Mouse (Mus musculus): ENCODE data around the gene Spata5. TPM values are rescaled to one million over a fixed set of nuclear protein-coding genes. Genes with fewer than 3 reads are reported as not detected.
"Not testable (repeated sequence)": the region's sequence is repeated elsewhere in the genome, so short reads cannot be mapped to it uniquely, and the experiment has no call there.

Gene Spata5
- polyA plus RNA-seq, 1 experiment from 2014 or later, result 41.2 TPM

- no peak overlapping the region for H3K27ac ChIP-seq (ENCODE audit: low read depth, low read length)
- H3K4me3 ChIP-seq (ENCODE audit: low read depth, low read length), result no peak overlapping the region
- no peak for DNase-seq (ENCODE audit: low spot score)
- no peaks in the 10 kb centered on the region for H3K36me3 ChIP-seq (ENCODE audit: control insufficient read depth, insufficient read depth, low read length)
- H3K4me1 ChIP-seq (replicated peaks; ENCODE audit: control insufficient read depth, insufficient read depth, low read length), result peaks cover 10% of the 10 kb centered on the region
- no peaks in the 10 kb centered on the region for H3K9me3 ChIP-seq (ENCODE audit: control insufficient read depth, low read length)
- H3K27me3 ChIP-seq (replicated peaks; ENCODE audit: control insufficient read depth, insufficient read depth, low read length), result no peaks in the 10 kb centered on the region; the same call in 1 of the 2 replicates
- WGBS, result 78% methylated on average over 5 of the region's 5 CpGs
- ATAC-seq (replicated peaks; ENCODE audit: low FRiP score), result no peak
- no peak overlapping the region for H3K9ac ChIP-seq (ENCODE audit: low read depth, low read length)
- H3K4me2 ChIP-seq, result no peak overlapping the region
Observed at GRCm38 (mm10) chr3:37584576-37584975, 164.9 kb downstream of the Spata5 start.

DNA sequence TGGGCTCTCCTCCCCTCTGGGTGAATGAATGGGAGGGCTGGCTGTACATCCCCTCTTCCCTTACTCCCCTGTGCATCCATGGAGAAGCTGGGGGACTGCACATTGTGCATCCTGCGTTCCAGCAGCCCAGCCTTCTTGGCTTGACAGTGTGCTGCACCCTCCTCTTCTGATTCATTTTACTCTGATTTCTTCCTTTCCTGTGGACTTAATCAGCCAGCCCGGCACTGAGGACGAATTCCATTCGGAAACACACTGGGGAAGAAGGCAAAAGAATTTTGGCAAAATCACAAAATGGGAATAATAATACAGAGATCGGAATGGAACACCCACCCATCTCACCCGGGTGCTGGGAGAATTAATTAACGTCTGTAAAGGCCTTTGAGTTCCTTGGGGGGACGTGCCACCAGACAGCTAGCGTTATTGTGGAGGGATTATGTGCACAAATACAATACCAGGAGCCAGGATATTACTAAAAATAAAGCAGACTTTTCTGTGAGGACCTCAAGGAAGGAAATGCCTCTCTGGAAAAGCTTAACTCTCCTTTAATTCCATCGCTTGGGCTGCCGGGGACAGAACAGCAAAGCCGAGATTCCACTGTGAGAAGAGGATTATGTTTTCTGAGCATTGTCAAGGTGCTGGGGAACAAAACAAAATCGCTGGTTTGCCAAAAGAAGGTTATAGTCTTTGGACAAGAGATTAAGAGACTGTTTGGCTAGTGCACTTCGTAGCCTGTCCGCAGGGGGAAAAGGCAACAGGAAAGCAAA is 166.5 kb downstream of the Spata5 start:
- Histone ChIP-seq H3K9me3 (ENCODE audit: control insufficient read depth, low read length) (no peaks in the 10 kb centered on the region), H3K36me3 (ENCODE audit: control insufficient read depth, insufficient read depth, low read length) (no peaks in the 10 kb centered on the region), H3K4me3 (ENCODE audit: low read depth, low read length) (no peak overlapping the region), H3K4me2 (peak overlapping the region; percentile 43), H3K27me3 (replicated peaks; ENCODE audit: control insufficient read depth, insufficient read depth, low read length) (no peaks in the 10 kb centered on the region; the same call in 1 of the 2 replicates), H3K4me1 (replicated peaks; ENCODE audit: control insufficient read depth, insufficient read depth, low read length) (peaks cover 10% of the 10 kb centered on the region), H3K27ac (ENCODE audit: low read depth, low read length) (peak overlapping the region; percentile 49; the same call in 1 of the 2 replicates), H3K9ac (ENCODE audit: low read depth, low read length) (peak overlapping the region; percentile 37; the same call in 1 of the 2 replicates)
- DNase-seq (ENCODE audit: low spot score) (no peak), ATAC-seq (replicated peaks; ENCODE audit: low FRiP score) (no peak)
- 41% methylated on average over 15 of the region's 15 CpGs for whole genome bisulfite sequencing

DNA sequence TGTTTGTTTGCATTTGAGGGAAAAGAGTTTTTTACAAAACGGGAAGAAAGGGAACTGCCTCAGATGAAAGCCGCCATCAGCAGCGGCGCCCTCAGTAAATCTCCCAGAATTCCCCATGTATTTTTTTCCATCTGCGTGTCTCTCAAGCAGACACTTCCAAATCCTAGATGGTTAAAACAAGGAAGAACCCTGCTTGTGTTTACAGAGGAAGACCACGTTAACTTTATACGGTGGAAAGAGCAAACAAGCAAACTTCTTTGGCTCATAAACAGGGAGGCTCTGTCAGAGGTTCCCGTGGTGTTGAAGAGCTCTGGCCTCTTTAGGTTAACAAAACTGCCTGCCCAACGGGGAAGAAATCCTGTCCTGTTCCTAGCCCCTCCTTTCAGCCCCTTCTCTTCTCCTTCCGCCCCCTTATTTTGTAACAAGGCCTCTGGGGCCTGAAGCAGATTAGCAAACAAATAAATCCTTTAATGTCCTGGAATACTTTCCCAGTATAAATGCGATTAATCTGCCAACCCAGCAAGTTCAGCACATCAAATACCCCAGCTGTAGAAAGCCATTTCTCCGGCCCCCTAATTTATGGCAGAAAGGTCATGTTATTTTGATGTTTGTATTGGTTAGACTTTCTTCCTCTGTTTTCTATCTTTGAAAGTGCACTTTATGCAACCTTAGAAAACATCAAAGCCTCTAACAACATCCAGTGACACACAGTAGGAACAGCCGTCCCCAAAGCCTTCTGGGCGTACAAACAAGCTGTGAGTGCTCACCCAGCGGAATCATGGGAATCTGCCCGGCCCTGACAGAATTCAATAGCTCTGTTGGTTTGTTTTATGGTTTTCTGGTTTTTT is 167.3 kb downstream of the Spata5 start:
- Histone ChIP-seq H3K9ac (ENCODE audit: low read depth, low read length) (peak overlapping the region; percentile 37; the same call in 1 of the 2 replicates), H3K4me3 (ENCODE audit: low read depth, low read length) (no peak overlapping the region), H3K9me3 (ENCODE audit: control insufficient read depth, low read length) (no peaks in the 10 kb centered on the region), H3K4me2 (peak overlapping the region; percentile 43), H3K4me1 (replicated peaks; ENCODE audit: control insufficient read depth, insufficient read depth, low read length) (peaks cover 10% of the 10 kb centered on the region), H3K36me3 (ENCODE audit: control insufficient read depth, insufficient read depth, low read length) (no peaks in the 10 kb centered on the region), H3K27me3 (replicated peaks; ENCODE audit: control insufficient read depth, insufficient read depth, low read length) (no peaks in the 10 kb centered on the region; the same call in 1 of the 2 replicates), H3K27ac (ENCODE audit: low read depth, low read length) (peak overlapping the region; percentile 49)
- no peak for DNase-seq (ENCODE audit: low spot score)
- 51% methylated on average over 16 of the region's 16 CpGs for WGBS
- no peak for ATAC-seq (replicated peaks; ENCODE audit: low FRiP score)

DNA sequence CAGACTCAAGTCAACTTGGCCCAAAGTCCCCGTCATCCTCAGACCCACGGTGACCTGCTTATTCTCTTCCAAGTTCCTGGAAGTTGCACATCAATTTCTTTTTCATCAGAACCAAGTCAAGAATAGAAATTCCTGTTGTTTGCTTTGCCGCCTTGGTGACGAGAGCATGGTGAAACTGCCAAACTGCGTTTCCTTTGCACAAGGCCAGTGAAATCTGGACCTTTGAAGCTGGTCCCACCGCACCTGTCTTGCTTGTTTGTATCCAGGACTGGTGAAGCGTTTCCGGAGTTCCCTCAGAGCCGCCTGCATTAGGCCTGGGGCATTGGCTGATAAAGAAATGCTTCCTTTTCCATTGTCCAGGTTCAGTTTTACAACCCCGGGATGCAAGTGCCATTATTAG is 176.0 kb downstream of the Spata5 start:
- H3K4me3 ChIP-seq (ENCODE audit: low read depth, low read length), result no peak overlapping the region
- no peak overlapping the region for H3K27ac ChIP-seq (ENCODE audit: low read depth, low read length)
- no peaks in the 10 kb centered on the region for H3K27me3 ChIP-seq (replicated peaks; ENCODE audit: control insufficient read depth, insufficient read depth, low read length)
- no peaks in the 10 kb centered on the region for H3K36me3 ChIP-seq (ENCODE audit: control insufficient read depth, insufficient read depth, low read length)
- WGBS, result 73% methylated on average over 10 of the region's 10 CpGs
- no peaks in the 10 kb centered on the region for H3K9me3 ChIP-seq (ENCODE audit: control insufficient read depth, low read length)
- ATAC-seq (replicated peaks; ENCODE audit: low FRiP score), result no peak
- H3K4me1 ChIP-seq (replicated peaks; ENCODE audit: control insufficient read depth, insufficient read depth, low read length), result peaks cover 3% of the 10 kb centered on the region; the same call in 1 of the 2 replicates
- H3K9ac ChIP-seq (ENCODE audit: low read depth, low read length), result no peak overlapping the region
- no peak for DNase-seq (ENCODE audit: low spot score)
- H3K4me2 ChIP-seq, result no peak overlapping the region

- no peak for DNase-seq (ENCODE audit: low spot score)
- ATAC-seq (replicated peaks; ENCODE audit: low FRiP score), result no peak
- Histone ChIP-seq H3K9ac (ENCODE audit: low read depth, low read length) (no peak overlapping the region), H3K4me3 (ENCODE audit: low read depth, low read length) (no peak overlapping the region), H3K27me3 (replicated peaks; ENCODE audit: control insufficient read depth, insufficient read depth, low read length) (no peaks in the 10 kb centered on the region), H3K27ac (ENCODE audit: low read depth, low read length) (no peak overlapping the region), H3K4me1 (replicated peaks; ENCODE audit: control insufficient read depth, insufficient read depth, low read length) (peaks cover 3% of the 10 kb centered on the region; the same call in 1 of the 2 replicates), H3K36me3 (ENCODE audit: control insufficient read depth, insufficient read depth, low read length) (no peaks in the 10 kb centered on the region), H3K9me3 (ENCODE audit: control insufficient read depth, low read length) (no peaks in the 10 kb centered on the region), H3K4me2 (no peak overlapping the region)
- 71% methylated on average over 6 of the region's 6 CpGs for WGBS
Observed at GRCm38 (mm10) chr3:37596519-37596918, 176.8 kb downstream of the Spata5 start.

GRCm38 (mm10) chr3:37597200-37597599 is 177.5 kb downstream of the Spata5 start:
- H3K9me3 ChIP-seq (ENCODE audit: control insufficient read depth, low read length), result no peaks in the 10 kb centered on the region
- ATAC-seq (replicated peaks; ENCODE audit: low FRiP score) (no peak), DNase-seq (ENCODE audit: low spot score) (no peak)
- WGBS, result 56% methylated on average over 5 of the region's 5 CpGs
- H3K27me3 ChIP-seq (replicated peaks; ENCODE audit: control insufficient read depth, insufficient read depth, low read length), result no peaks in the 10 kb centered on the region
- no peak overlapping the region for H3K4me3 ChIP-seq (ENCODE audit: low read depth, low read length)
- no peak overlapping the region for H3K27ac ChIP-seq (ENCODE audit: low read depth, low read length)
- H3K36me3 ChIP-seq (ENCODE audit: control insufficient read depth, insufficient read depth, low read length), result no peaks in the 10 kb centered on the region
- no peak overlapping the region for H3K4me2 ChIP-seq
- peaks cover 3% of the 10 kb centered on the region; the same call in 1 of the 2 replicates for H3K4me1 ChIP-seq (replicated peaks; ENCODE audit: control insufficient read depth, insufficient read depth, low read length)
- H3K9ac ChIP-seq (ENCODE audit: low read depth, low read length), result no peak overlapping the region

GRCm38 (mm10) chr3:37599641-37600040 is 179.9 kb downstream of the Spata5 start:
- not testable (repeated sequence) for H3K9ac ChIP-seq (ENCODE audit: low read depth, low read length); ATAC-seq (replicated peaks; ENCODE audit: low FRiP score); H3K4me1 ChIP-seq (replicated peaks; ENCODE audit: control insufficient read depth, insufficient read depth, low read length); H3K4me2 ChIP-seq; H3K4me3 ChIP-seq (ENCODE audit: low read depth, low read length); H3K27ac ChIP-seq (ENCODE audit: low read depth, low read length); H3K9me3 ChIP-seq (ENCODE audit: control insufficient read depth, low read length); H3K27me3 ChIP-seq (replicated peaks; ENCODE audit: control insufficient read depth, insufficient read depth, low read length); H3K36me3 ChIP-seq (ENCODE audit: control insufficient read depth, insufficient read depth, low read length); DNase-seq (ENCODE audit: low spot score)
- WGBS, result 89% methylated on average over 14 of the region's 14 CpGs

DNA sequence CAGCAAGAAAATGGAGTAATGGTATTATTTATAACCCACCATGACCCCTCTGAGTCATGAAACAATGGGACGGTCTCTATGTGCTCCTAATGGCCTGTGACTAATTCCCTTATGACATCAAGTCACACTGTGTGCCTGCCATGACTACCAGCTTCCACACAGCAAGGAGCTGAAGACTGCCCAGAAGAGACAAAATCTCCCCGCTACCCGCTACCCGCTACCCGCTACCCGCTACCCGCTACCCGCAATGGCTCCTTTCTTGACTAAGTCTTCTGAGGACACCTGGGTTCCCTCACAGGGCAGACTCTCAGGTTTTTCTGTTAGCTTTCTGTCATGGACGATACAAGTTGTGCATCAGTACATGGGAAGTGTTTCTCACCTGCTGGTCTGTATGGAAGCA is 182.7 kb downstream of the Spata5 start:
- no peak overlapping the region for H3K9ac ChIP-seq (ENCODE audit: low read depth, low read length)
- no peaks in the 10 kb centered on the region for H3K36me3 ChIP-seq (ENCODE audit: control insufficient read depth, insufficient read depth, low read length)
- 97% methylated on average over 9 of the region's 9 CpGs for WGBS
- H3K4me2 ChIP-seq, result no peak overlapping the region
- no peak overlapping the region for H3K4me3 ChIP-seq (ENCODE audit: low read depth, low read length)
- H3K27ac ChIP-seq (ENCODE audit: low read depth, low read length), result no peak overlapping the region
- DNase-seq (ENCODE audit: low spot score), result no peak
- H3K9me3 ChIP-seq (ENCODE audit: control insufficient read depth, low read length), result no peaks in the 10 kb centered on the region
- H3K4me1 ChIP-seq (replicated peaks; ENCODE audit: control insufficient read depth, insufficient read depth, low read length), result no peaks in the 10 kb centered on the region
- H3K27me3 ChIP-seq (replicated peaks; ENCODE audit: control insufficient read depth, insufficient read depth, low read length), result no peaks in the 10 kb centered on the region
- no peak for ATAC-seq (replicated peaks; ENCODE audit: low FRiP score)
